Mouse (Mus musculus) spleen, postnatal 14 days (tissue): ENCODE measurements around the gene Slc26a9.

Experiments used
- DNase-seq, 2 experiments: peaks; one replicate each; pipeline ENCODE4 v3.0.0; 2021 to 2022; ENCODE audit warnings: low spot score in 2 of 2

Gene Slc26a9

DNA sequence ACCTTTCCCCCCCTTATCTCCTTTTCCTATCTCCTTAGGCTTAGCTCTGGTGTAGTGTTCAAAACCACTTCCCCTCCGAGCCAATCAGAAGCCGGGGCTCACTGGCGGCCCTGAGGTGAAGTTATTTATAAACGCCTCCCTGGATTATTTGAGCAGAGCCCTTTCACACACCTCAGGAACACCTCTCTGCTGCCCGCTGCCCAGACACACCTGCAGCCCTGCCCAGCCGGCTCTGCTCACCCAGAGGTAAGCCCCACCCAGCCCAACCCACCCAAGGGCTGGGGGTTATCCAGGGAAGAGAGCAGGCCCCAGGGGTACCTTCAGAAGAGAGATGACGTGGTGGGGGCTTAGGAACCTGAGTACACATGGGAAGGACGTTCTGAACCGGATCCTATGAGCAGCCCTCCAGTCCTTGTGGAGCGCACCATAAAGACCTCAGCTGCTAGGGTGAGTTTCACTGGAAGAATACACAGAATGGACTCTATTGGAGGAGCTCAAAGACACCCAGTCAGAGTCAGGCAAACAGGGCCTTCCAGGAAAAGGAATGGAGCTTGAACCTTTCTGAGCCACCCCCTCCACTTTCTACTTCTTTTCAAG is at the start of gene Slc26a9:
TSS of gene Slc26a9 (plus strand) at position 155 of the 597 bp plus-strand sequence.
- DNase-seq, result no peak

DNA sequence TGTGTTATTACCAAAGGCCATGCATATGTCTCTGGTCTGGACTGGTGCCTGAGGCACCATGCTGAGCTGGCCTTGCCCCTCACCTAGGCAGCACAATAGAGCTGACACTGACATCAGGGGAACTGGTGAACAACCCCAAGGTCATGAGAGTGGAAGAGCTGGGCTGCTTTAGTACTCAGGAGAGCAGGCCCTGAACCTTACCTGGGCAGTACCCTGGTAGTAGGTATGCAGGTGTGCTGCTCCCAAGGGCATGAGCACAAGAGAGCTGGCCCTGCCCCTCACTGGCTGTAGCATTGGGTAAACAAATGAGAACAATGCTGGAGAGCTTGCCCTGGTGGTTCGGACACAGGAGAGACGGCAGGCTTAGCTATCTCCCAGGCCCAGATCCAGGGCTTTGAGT is 48.5 kb upstream of the Slc26a9 start:
- DNase-seq, result no peak

DNA sequence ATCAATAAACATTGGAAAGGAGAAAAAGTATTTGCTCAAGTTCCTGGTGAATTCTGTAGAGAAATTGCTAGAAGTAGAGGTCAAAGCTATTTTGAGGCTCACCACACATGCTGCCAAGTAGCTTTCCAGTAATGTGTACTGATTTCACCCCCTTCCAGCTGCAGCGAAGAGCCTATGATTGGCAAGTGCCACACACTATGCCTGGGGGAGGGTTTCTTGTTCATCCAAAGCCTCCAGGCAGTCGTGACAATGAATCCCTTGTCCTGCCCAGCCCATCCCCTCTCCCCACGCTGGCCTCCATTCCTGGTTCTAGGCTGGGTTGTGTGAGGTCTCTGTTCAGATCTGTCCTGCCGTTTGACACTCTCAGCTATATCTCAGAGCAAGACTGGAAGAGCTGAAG is 47.5 kb upstream of the Slc26a9 start:
- no peak for DNase-seq

DNA sequence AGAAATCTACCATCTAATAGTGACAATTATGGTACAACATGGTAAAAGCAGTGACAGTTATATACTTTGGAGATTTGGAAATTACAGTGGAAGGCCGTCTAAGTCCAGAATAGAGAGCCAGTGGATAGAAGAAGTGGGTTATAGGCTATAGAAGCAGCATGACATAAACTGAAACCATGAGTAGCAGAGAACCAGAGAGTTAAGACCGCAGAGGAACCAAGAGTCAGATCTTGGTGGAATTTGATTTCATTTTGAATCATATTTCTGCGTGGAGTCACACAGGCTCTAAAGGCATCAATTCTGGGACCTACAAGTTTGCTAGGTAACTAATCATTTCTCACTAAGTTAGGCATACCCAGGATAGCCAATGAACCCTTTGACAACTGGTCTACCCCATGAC is 45.1 kb upstream of the Slc26a9 start:
- no peak for DNase-seq

DNA sequence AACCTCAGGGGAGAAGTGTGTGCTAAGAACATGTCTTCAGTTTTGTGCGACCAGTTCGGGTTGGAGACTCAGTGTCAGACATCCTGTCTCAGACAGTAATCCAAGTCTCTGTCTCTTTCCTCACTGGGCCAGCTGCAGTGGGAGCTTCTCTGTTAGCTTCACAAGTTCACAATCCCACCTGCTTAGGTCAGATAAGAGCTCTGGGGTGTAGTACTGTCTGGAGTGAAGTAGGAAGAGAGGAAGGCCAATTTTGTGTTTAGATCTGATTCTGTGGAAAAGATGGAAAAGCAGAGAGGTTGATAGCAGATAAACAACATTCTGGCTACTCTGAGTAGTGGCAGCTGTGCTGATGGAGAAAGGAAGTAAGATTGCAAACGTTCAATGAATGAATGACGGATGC is 44.2 kb upstream of the Slc26a9 start:
- DNase-seq, result no peak

DNA sequence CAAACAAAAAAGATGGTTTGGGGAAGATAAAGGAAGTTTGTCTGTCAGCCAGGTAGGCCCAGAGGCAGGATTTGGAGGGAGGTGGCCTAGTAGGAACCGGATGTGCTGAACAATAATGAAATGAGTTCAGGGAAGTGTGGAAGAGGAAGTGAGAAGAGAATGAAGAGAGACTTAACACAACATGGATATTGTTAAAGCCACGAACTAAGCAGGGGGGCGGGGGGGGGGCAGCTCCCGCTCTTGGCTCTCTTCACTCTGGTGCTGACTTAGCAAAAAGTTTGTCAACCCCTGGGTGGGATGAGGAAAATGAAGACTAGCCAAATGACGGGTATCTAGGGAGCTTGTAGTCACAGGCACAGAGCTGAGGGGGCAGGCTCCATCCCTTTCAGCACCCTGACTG is 43.4 kb upstream of the Slc26a9 start:
- DNase-seq, result no peak

DNA sequence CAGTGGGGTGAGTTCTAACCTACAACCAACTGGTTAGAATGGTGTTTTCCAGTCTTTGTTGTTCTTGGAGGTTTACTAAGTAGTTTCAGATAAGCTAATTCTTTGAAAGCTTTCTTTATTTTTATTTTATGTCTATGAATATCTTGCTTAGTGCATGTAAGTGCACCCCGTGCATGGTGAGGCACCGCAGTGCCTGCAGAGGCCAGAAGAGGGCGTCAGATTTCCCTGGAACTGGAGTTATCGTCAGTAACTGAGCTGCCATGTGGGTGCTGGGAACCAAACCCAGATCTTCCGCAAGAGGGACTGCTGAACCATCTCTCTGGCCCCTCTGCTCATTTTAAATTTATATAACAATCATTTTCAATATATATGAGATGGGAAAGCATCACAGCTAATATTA is 42.4 kb upstream of the Slc26a9 start:
- DNase-seq, result peak in 1 of 2 experiments; percentile 21

DNA sequence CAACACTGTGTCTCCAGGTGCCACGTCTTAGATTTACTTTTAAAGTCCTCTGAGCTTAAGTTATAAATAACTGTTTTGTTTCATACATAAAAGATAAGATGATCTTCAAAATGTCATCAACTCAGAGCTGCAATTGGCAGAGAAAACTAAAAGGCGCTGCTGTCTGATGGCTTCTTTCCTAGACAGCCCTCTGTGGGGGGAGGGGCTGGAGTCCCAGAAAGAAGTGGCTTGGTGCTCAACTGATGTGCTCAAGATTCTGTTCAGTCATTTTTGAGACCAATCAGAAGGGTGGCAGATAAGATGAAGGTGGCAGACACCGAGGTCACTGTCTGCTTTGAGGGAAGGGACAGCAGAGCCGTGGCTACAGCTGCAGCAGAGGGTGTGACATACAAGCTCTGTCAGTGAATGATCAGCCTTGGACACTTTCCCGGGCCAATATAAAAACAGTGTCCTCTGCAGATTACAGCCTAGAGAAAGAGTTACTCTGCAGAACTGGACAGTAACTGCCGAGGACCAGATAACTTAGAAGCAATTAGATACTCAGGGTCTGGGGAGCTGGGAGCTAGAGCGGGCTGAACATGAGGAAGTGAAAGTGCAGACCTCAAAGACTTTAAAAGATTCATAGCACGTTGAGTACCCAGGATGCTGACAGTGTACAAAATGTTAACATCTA is 41.6 kb upstream of the Slc26a9 start:
- DNase-seq, result peak in 1 of 2 experiments; percentile 23

DNA sequence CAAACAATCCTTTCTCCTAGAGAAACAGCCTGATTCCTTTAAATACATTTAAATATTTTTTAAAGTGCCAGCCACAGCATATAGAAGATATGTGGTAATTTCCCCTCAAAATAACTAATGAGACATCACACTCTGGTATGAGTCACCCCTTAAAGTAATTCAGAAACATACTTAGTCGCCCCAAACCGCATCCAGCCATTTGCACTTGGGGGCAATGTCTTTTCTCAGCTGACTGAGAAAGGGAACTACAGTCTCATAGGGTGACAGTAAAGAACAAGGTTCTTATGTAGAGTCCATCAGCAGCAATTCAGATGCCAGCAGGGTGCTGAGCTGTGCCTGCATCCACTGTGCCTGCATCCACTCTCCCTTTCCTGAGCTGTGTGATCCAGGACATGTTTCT is 40.3 kb upstream of the Slc26a9 start:
- DNase-seq, result no peak

DNA sequence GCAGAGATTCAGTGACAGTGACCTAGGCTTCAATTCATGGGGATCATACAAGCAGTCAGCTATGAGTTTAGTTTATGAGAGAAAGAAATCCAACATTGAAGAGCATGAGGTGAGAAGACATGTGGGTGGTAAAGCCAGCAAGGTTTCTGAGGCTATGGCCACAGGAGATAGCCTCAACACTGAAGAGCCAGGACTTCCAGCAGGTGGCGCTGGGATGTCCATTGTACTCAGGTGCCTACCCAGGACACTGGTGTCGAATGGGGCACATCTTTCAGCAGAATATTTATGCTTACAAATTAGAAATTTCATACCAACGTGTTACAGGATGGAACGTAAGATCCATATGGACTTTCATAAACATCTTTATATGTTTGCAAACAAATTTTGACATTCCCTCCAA is 35.5 kb upstream of the Slc26a9 start:
- DNase-seq, result peak; percentile 33 to 58

DNA sequence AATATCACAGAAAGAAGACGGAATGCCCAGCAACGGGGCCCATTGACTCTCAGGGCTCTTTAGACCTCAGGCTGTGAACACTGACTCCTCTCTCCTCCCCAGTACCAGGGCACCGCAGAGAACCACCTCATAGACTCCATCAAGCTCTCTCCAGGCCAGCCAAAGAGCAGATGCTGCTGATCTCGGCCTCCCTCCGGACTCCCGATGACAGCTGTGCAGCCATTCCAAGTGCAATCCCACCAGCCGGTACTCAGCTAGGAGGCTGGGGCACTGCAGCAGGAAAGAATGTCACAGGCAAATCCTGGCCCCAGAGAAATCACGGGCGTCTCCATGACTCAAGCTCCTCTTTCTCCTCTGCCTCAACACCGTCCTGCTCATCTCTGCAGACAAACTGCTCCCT is 32.3 kb upstream of the Slc26a9 start:
- no peak for DNase-seq

DNA sequence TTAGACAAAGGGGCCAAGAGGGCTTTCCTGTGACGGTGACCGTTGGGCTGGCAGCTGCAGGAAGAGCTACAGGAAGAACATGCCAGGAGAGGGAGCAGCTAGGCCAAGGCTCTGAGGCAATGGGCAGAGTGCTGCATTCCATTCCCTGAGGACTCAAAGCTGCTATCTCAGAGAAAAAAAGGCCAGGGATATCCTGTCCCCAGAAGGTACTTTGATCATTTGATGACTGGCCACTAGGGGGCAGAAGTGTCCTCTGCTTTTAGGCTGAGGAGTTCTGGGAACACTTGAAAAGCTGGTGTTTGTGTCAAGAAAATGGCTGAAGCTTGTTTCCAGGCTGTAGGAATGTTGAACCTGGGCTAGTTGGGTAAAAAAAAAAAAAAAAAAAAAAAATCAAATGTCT is 31.4 kb upstream of the Slc26a9 start:
- DNase-seq, result peak; percentile 33 to 73

DNA sequence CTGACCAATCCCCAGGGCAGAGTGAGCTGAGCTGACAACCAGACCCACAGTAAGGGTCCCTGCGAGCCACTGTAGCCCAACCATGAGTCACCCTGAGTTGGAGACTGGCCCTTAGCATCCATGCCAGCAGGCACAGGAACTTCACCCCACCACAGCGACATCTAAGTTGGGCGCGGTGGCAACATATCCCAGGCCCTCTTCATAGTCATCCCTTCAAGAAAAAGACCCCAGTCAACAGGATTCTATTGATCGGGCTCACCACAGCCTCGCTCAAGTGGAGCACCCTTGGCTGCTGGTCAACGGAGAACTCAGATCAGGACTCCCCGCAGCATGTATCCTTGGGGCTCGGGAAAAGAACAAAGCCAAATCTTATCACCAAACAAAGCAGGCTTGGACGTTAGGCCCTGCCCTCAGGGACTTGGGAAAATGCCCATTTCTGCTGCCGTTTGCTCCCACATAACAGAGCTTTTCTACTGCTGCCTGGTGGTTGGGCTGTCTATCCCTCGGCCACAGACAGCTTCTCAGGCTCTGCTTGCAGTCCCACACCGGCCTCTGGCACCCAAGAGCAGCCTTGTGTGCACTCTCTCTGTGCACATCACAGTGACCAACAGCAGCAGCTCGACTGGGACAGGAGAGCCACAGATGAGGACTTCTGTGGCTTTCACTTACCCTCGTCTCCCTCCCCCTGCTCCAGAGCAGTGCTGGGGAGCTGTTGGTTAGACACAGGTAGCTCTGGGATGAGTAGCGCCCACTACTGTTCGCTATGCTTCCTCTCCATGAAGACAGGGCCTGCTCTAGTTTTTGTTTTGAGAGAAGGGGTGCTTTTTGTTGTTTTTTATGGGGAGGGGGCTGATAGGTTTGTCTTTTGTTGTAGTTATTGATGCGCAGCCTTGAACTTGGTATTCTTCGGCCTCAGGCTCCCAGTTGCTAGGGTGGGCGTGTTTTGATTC is 29.2 kb upstream of the Slc26a9 start:
- DNase-seq, result no peak

DNA sequence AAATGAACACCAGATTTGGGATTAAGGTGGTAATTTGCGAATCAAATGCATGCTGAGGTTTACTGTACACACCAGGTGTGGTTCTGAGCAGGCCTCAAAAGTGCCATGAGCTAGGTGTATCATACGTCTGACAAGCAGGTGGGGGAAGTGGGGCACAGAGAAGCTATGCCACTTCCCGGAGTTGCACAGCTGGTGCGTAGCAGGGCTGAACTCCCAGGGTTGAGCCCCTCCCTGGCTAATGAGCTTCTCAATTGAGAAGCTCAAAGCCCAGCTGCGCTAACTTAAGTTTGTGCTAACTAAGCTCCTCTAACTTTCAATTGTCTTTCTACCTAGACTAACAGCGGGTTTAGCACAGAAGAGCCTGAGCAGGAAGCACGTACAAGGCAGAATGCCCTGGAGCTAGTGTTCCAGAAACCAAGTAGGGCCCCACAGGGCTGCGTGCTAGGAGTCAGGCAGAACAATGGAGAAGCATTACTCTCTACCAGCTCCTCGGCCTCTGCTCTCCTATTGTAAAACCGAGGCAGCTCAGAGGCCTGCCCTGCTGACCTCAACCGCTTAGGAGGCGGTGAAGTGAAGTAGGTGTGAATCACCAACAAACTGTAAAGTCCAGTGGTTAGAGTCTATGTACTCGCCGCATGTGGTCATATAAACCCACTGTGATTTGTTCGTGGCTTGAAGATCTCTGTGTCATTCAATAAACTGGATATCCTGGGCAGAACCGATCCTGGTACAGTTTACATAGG is 24.7 kb upstream of the Slc26a9 start:
- DNase-seq, result no peak

DNA sequence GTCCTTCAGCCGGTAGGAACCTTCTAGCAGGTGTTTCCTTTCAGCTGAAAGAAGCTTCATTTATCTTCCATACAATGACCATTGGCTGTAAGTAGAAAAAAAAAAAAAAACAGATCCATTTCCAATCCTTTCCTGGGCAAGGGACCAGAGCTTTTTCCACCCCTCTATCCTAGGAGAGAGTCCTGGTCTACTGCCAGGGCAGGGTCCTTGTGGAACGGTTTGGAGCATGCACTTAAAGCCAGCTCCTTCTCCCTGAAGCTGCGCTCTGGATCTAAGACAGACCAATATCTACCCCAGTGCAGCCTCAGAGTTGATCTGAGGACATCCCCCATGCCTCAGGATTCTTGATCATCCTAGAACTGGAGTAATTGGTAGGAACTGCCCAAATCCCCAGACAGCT is 21.8 kb upstream of the Slc26a9 start:
- no peak for DNase-seq

DNA sequence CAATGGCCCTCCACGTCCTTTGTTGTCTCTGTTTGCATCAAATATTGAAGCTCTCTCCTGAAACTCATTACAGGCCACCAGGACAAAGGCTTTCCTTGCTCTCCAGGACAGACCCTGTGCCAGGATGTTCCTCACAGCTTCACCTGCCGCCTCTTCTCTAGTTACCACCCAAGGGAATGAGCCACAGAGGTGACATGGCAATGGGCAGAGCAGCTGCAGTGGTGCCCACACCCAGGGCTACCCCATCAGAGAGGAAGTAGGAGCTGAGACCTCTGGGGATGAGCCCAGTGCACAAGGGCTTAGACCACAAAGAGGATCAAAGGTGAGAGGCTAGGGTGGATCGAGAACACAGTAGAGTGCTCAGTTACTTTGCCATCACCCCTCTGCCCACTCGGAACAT is 20.3 kb upstream of the Slc26a9 start:
- DNase-seq, result no peak

DNA sequence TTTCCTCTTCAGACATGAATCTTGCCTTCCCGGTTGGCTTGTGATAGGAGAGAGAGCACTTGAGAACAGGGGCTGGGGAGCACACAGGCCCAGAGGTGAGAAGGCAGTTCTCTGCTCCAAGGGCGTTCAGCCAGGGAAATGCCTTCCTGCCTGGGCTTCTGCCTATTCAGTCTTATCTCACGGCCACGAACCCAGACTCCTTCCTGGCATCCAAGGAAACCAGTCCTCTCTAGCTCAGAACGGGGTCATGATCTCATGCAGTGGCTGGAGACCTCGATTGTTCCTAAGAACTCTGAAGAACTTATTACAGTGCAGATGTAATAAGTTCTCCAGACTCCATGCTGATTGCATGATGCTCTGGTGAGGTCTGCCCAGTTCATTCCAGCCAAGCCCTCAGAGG is 17.2 kb upstream of the Slc26a9 start:
- no peak for DNase-seq

DNA sequence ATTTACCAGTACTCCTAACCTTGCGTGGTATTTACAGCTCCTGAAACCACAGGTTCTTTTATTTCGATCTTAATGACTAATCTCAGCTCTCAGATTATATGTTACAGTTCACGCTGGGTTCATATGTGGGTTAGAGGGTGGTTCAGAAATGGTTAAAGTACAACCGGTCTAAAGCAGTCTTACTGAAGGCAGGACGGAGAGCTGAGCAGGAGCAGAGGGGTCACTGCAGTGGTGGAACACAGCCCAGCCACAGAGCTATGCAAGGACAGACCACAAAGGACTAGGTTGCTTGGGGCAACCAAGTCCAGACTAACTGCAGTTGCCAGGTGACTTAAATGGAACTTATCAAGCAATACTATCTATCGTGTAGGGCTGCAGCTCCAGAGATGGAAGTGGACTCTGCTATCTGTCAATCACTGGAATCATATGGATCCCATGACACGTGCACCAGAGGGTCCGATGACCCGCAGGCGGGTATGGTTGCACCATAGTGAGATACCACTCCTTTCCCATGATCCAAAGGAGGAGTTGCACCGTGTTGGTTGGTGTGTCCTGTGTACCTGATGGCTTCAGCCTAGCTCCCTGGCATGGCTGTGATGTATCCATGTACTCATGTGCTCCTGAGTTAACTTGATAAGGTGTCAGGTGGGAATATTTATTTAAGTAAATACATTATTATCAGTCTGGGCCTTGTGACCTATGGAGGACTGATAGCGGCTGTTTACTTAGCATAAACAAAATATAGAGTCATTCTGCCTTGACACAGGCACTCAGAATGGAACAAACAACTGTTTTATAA is 13.0 kb upstream of the Slc26a9 start:
- DNase-seq, result no peak

DNA sequence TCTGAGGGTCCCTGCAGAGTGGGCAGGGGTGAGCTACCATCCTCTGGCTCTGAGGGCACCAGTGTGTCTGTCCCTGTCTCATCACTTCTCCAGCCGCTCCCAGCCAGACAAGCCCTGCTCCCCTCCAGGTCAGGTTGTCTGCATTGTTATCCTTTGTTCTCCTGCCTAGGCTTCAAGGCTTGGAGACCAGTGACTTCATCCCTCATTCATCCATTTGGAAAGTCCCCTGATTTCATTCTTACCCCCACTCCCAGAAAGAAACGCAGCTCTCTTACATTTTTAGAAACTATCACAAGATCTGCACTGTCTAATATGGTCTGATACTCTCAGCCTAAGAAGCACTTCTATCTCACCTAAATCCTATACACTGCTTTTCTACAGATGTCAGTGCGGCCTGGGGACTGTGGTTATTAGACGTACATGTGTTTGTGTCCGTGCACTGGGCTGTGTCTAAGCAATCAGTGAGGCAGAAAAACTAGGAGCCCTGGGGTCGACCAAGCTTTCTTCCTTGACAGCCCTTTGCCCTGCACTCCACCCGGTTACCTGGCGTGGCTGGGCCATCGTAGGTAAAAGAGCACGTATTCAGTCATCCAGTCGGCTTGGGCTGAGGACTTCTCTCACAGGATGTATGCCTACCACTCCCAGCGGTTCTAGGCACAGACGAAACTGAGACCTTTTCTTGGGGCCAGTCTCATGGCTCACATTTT is 10.2 kb upstream of the Slc26a9 start:
- DNase-seq, result no peak

DNA sequence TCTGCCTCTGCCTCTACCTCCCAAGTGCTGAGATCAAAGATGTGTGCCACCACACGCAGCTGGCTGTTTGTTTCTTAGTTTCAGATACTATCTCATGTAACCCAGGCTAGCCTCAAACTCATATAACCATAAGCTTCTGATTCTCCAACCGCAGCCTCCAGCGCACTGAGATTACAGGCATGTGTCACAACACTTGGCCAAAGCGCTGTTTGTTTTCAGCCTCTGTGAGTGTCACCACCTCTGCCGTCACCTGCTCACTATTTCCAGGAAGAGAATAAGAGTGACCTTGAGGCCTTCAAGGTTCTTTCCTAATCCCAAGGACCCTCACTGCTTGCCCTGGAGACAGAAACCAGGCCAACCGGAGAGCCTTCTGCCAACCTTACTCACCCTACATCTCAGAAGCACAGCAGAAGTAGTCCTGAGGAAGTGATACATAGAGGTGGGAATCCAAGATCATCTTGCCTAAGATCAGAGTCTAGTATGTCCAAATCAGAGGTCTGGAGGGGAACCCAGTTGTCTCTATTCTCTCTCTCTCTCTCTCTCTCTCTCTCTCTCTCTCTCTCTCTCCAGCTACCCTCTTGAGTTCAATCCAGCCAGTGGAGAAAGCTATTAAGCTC is 9.1 kb upstream of the Slc26a9 start:
- no peak for DNase-seq
